Mouse (Mus musculus) kidney, embryonic 15.5 days (tissue): ENCODE data around the gene Gosr2. TPM values are rescaled to one million over a fixed set of nuclear protein-coding genes. Genes with fewer than 3 reads are reported as not detected.

Source experiments
- ATAC-seq: fragments of 200-750 bp; cut with Nextera tagmentation; replicated peaks from 2 replicates; pipeline ENCODE4 v1.8.0; 2017; ENCODE audit warnings: moderate TSS enrichment; ENCODE audit not compliant: low FRiP score
- H3K27ac ChIP-seq: fragments of 300-500 bp; sonication (generic); 2 replicates; pipeline ENCODE4 v1.5.1; 2015; ENCODE audit warnings: mild to moderate bottlenecking, inconsistent platforms
- H3K27me3 ChIP-seq: fragments of 300-500 bp; sonication (generic); 2 replicates; pipeline ENCODE4 v1.6.1; 2015; ENCODE audit warnings: inconsistent platforms
- H3K36me3 ChIP-seq: fragments of 300-500 bp; sonication (generic); 2 replicates; pipeline ENCODE4 v1.6.1; 2015; ENCODE audit warnings: inconsistent platforms
- H3K4me1 ChIP-seq: fragments of 300-500 bp; sonication (generic); 2 replicates; pipeline ENCODE4 v1.6.1; 2015; ENCODE audit warnings: inconsistent platforms
- H3K4me2 ChIP-seq: fragments of 300-500 bp; sonication (generic); 2 replicates; pipeline ENCODE4 v1.6.1; 2015; ENCODE audit warnings: moderate library complexity, mild to moderate bottlenecking, inconsistent platforms
- H3K4me3 ChIP-seq: fragments of 300-500 bp; sonication (generic); replicated peaks from 2 replicates; pipeline ENCODE4 v1.5.1; 2015; ENCODE audit warnings: mild to moderate bottlenecking, inconsistent platforms
- H3K9ac ChIP-seq: fragments of 300-500 bp; sonication (generic); 2 replicates; pipeline ENCODE4 v1.6.1; 2015; ENCODE audit warnings: mild to moderate bottlenecking, inconsistent platforms
- H3K9me3 ChIP-seq: fragments of 300-500 bp; sonication (generic); replicated peaks from 2 replicates; pipeline ENCODE4 v1.6.1; 2016; ENCODE audit warnings: inconsistent platforms
- WGBS: fragments of 180-500 bp; shearing (Covaris S2); methylation state at CpG from one replicate; pipeline ENCODE4 v1.1.7; 2015; ENCODE audit warnings: mixed read lengths; 5-methylcytosine and 5-hydroxymethylcytosine counted together
- polyA plus RNA-seq: library from polyadenylated mRNA; unstranded; fragments of >200 nt; fragmentation: Nextera tagmentation; extraction: Ambion mirVana; gene quantifications from 2 replicates; pipeline ENCODE4 v1.2.1, GENCODE M21; 2015

Gene Gosr2
- polyA plus RNA-seq, 1 experiment from 2014 or later: 83.9 TPM

DNA sequence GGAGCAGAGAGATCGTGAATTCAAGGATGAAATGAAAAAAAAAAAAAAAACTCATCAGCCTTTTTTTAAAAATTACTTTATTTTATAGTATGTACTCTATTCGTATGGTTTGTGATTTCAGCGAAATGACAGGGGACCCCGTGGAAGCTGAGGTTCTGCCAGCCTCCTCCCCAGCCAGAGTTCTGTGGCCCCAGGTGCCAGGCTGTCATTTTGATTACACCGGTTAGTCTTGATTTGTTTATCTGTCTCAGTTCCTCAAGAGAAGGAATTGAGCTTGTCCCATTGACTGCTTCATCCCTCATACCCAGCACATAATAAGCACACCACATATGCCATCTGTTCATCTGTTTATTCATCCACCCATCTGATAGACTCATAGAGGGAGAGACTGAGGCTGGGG is 21.7 kb upstream of the Gosr2 start:
- H3K4me1 ChIP-seq: peaks cover 12% of the 10 kb centered on the region
- no peaks in the 10 kb centered on the region for H3K36me3 ChIP-seq
- H3K9me3 ChIP-seq: no peaks in the 10 kb centered on the region
- H3K4me2 ChIP-seq: no peak overlapping the region
- 88% methylated on average over 5 of the region's 5 CpGs for WGBS
- peaks cover 20% of the 10 kb centered on the region; the same call in 1 of the 2 replicates for H3K27me3 ChIP-seq
- H3K4me3 ChIP-seq: no peak overlapping the region
- H3K9ac ChIP-seq: no peak overlapping the region
- no peak for ATAC-seq
- H3K27ac ChIP-seq: no peak overlapping the region

DNA sequence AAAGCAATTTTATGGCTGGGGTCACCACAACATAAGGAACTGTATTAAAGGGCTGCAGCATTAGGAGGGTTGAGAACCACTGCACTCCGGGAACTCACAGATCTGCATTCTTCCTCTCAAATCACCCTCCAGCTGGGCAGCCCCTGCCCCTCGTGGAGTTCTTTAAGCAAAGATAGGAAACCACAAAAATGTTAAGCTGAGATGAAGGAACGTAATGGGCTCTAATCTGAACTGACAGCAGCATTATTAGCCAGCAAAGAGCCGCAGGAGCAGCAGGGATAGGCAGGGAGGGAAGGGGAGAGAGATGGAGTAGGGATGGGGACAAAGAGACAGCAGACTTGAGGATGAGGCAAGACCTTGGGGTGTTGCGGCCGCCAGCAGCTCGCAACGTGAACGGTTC is 19.3 kb upstream of the Gosr2 start:
- Histone ChIP-seq H3K27me3 (peaks cover 16% of the 10 kb centered on the region; the same call in 1 of the 2 replicates), H3K9me3 (no peaks in the 10 kb centered on the region), H3K36me3 (no peaks in the 10 kb centered on the region), H3K4me3 (no peak overlapping the region), H3K4me2 (no peak overlapping the region), H3K9ac (no peak overlapping the region), H3K4me1 (peaks cover 11% of the 10 kb centered on the region), H3K27ac (no peak overlapping the region)
- no peak for ATAC-seq
- 62% methylated on average over 9 of the region's 9 CpGs for WGBS

DNA sequence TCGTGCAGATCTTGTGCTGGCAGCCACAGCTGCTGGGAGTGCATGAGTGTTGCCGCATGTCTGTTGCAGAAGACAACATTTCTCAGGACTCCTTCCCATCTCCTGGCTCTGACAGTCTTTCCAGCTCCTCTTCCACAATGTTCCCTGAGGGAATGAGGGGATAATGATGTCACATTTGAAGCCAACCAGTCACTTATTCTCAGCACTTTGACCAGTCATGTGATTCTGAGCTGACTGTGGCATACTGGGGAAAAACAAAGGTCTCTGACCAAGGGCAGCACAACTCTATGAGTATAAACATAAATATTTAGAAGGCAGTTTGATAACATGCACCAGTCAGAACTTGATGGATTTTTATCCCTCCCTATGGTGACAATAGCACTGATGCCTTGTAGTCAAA is 16.4 kb upstream of the Gosr2 start:
- Histone ChIP-seq H3K4me3 (no peak overlapping the region), H3K27me3 (peaks cover 16% of the 10 kb centered on the region; the same call in 1 of the 2 replicates), H3K9ac (no peak overlapping the region), H3K27ac (no peak overlapping the region), H3K36me3 (no peaks in the 10 kb centered on the region), H3K4me1 (peaks cover 11% of the 10 kb centered on the region), H3K4me2 (no peak overlapping the region), H3K9me3 (no peaks in the 10 kb centered on the region)
- 90% methylated on average over 2 of the region's 2 CpGs for WGBS
- ATAC-seq: no peak

DNA sequence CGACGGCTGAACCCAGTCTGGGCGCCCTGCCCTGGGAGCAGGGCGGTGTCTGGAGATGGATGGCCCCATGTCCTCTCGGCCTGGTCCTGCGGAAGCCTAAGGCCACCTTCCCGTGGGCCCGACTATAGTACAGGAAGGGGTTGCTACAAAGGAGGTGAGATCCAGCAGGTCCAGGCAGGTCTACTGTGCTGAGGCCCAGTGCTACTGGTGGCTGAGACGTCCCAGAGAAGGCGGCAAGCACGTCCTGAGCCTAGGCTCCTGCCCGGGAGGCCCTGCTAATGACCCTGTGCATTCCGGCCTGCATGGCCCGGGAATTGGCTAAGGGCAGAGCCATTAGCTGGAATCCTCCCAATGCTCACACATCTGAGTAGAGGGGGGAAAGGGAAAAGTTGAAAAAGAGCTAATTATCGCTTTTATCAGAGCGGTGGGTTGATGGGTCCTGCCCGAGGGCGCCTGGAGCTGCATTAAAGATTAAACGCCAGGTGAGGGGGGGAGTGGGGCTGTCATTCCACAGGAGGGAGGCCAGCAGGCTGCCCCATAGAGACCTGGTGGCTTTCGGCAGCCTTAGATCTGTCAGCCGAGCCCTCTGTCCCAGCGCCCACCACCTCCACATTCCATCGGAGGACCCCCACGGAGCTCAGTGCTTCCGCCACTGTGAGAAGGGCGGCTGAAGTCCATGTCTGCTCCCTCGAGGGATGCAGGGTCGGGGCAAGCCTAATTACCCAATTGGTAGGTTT is 14.3 kb upstream of the Gosr2 start:
- H3K4me3 ChIP-seq: no peak overlapping the region
- no peaks in the 10 kb centered on the region for H3K36me3 ChIP-seq
- 32% methylated on average over 28 of the region's 28 CpGs for WGBS
- 0 out of 2 replicates have a peak overlapping the region, but pooled peaks have one; percentile 9 for H3K4me2 ChIP-seq
- H3K27ac ChIP-seq: peak overlapping the region; percentile 83
- H3K4me1 ChIP-seq: peaks cover 11% of the 10 kb centered on the region
- H3K9me3 ChIP-seq: no peaks in the 10 kb centered on the region
- H3K27me3 ChIP-seq: peaks cover 11% of the 10 kb centered on the region; the same call in 1 of the 2 replicates
- no peak overlapping the region for H3K9ac ChIP-seq
- peak; percentile 87 for ATAC-seq

DNA sequence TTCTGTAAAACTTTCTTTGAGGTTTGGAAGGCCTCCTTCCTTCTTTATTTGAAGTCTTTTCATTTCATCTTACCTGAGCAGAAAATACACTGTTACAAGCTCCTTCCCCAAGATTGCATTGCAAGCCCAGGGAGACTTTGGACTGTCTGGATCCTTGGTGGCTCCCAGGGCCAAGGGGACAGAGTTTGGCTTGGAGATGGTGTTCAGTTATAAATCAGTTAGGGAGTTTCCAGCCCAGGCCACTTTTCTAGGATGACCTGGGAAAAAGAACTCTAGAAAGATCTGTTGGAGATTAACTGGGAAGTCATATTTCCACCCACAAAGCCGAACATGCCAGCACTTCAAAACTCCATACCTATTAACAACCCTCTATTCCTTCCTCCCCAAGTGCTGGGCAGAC is 12.3 kb upstream of the Gosr2 start:
- Histone ChIP-seq H3K27ac (no peak overlapping the region), H3K9ac (no peak overlapping the region), H3K4me3 (no peak overlapping the region), H3K36me3 (no peaks in the 10 kb centered on the region), H3K27me3 (peaks cover 6% of the 10 kb centered on the region; the same call in 1 of the 2 replicates), H3K4me1 (peaks cover 11% of the 10 kb centered on the region), H3K4me2 (no peak overlapping the region), H3K9me3 (no peaks in the 10 kb centered on the region)
- 79% methylated on average over 1 of the region's 1 CpGs for WGBS
- no peak for ATAC-seq

DNA sequence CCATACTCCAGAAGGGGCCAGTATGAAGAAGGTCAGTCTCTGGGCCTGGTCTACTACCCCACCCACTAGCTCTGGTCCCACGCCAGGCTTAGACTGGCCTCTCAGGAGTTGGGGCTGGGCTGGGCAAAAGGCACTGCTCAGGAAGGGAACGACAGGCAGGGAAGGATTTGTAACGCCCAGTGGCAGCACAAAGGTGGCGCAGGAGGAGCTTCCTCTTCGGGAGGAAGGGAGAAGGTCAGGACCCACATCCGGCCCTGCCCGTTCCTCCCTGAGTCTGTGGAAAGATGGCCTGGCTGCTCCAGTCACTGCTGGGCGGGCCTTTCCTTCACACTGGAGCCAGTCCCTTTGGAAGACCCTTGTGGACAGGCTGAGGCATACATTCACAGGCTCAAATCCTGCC is 9.3 kb upstream of the Gosr2 start:
- Histone ChIP-seq H3K9ac (no peak overlapping the region), H3K4me2 (no peak overlapping the region), H3K27ac (no peak overlapping the region), H3K36me3 (no peaks in the 10 kb centered on the region), H3K9me3 (no peaks in the 10 kb centered on the region), H3K4me3 (no peak overlapping the region), H3K4me1 (peaks cover 7% of the 10 kb centered on the region), H3K27me3 (no peaks in the 10 kb centered on the region)
- 39% methylated on average over 8 of the region's 8 CpGs for WGBS
- no peak for ATAC-seq

DNA sequence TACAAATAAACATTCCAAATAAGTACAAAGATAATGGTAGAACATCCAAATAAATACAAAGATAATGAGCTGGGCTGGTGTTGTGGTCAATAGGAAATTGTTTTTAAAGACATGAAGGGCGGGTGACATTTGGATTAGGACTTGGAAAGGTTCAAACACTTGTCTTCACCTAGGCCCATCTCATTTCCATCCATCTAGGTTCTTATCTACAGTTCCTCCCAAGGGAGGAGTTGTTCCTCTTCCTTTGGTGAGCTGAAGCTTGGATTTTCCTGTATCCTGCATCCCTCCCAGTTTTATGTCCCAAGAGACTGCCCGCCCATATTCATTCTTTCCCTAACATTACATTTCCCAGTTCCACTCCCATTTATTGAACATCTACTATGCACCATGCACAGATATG is 528 bp upstream of the Gosr2 start:
- H3K4me2 ChIP-seq: peak overlapping the region; percentile 61
- H3K4me1 ChIP-seq: peaks cover 11% of the 10 kb centered on the region
- peak overlapping the region; percentile 62 for H3K9ac ChIP-seq
- no peaks in the 10 kb centered on the region for H3K36me3 ChIP-seq
- H3K27me3 ChIP-seq: no peaks in the 10 kb centered on the region
- no peak for ATAC-seq
- 61% methylated on average over 2 of the region's 2 CpGs for WGBS
- peak overlapping the region; percentile 99 for H3K27ac ChIP-seq
- H3K4me3 ChIP-seq: peak overlapping the region; percentile 62
- no peaks in the 10 kb centered on the region for H3K9me3 ChIP-seq

DNA sequence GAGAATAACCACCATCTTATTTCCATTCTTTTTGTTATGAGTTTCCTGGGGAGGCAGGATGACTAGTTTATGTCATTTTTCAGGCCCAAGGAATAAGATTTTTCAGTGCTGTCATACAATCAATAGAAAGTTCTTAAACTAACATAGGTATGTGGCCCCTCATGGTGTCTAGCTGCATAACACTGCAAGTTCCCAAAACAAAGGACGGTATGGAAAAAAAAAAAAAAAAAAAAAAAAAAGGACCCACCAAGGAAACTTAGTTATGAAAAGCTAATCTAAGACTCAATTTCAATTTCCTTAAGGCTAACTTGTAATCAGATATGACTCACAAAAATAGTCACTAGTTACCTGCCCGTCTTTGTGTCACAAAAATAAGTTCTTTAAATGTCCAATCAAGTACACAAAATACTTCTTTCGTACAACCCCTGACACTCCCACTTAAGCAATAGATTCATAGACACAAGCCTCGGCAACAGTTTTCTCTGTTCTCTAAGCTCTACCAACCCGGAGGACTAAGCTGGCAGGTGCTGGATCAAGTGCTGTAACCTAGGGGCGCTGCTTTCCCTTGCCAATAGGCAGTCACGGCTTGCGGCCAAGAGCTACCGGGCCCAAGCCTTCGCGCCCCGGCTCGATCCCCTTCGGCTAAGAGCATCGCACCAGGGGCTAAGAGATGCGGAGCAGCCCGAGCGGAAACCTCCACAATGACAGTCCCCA is 690 bp downstream of the Gosr2 start:
- Histone ChIP-seq H3K27me3 (no peaks in the 10 kb centered on the region), H3K9ac (peak overlapping the region; percentile 62), H3K36me3 (no peaks in the 10 kb centered on the region), H3K9me3 (no peaks in the 10 kb centered on the region), H3K27ac (peak overlapping the region; percentile 99), H3K4me1 (peaks cover 11% of the 10 kb centered on the region), H3K4me2 (peak overlapping the region; percentile 61), H3K4me3 (peak overlapping the region; percentile 62)
- peak; percentile 72 for ATAC-seq
- 1% methylated on average over 18 of the region's 18 CpGs for WGBS

DNA sequence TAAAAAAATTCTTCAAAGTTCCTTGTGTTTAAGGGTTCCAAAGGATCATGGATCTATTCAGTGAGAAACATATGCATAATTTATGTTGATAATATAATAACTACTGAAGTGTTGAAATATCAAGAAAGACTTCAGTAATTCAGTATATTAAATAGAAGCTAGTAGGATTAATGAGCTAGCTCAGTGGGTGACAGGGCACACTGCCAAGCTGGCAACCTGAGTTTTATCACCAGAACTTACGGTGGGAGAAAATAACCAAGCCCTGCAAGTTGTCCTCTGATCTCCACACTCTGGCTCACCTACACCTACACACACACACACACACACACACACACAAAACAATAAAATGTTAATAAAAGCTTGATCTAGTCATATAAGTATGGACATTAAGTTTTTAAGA is 4.5 kb downstream of the Gosr2 start:
- Histone ChIP-seq H3K4me3 (no peak overlapping the region), H3K9ac (no peak overlapping the region), H3K27me3 (no peaks in the 10 kb centered on the region), H3K36me3 (peaks cover 9% of the 10 kb centered on the region), H3K27ac (no peak overlapping the region), H3K4me2 (no peak overlapping the region), H3K4me1 (peaks cover 25% of the 10 kb centered on the region), H3K9me3 (no peaks in the 10 kb centered on the region)
- 68% methylated on average over 1 of the region's 1 CpGs for WGBS
- no peak for ATAC-seq

DNA sequence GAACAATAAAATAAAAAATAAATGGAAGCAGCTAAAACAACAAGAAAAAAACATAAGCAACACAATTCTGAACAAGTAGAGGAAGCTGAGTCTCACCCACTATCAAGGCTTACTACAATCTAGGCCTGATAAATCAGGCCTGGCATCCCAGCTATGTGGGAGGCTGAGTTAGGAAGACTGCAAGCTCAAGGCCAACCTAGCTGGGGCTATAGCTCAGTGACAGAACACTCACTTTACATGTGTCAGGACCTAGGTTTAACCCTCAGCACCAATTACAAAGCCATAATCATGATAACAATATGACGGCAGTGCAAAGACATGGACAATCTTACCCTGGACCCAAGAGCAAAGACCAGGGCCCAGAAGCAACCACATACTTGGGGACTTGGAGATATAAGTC is 6.7 kb downstream of the Gosr2 start:
- no peak overlapping the region for H3K27ac ChIP-seq
- H3K27me3 ChIP-seq: no peaks in the 10 kb centered on the region
- peaks cover 30% of the 10 kb centered on the region for H3K36me3 ChIP-seq
- no peak overlapping the region for H3K9ac ChIP-seq
- H3K9me3 ChIP-seq: no peaks in the 10 kb centered on the region
- no peak overlapping the region for H3K4me3 ChIP-seq
- no peak for ATAC-seq
- peaks cover 19% of the 10 kb centered on the region for H3K4me1 ChIP-seq
- 85% methylated on average over 1 of the region's 1 CpGs for WGBS
- H3K4me2 ChIP-seq: no peak overlapping the region

DNA sequence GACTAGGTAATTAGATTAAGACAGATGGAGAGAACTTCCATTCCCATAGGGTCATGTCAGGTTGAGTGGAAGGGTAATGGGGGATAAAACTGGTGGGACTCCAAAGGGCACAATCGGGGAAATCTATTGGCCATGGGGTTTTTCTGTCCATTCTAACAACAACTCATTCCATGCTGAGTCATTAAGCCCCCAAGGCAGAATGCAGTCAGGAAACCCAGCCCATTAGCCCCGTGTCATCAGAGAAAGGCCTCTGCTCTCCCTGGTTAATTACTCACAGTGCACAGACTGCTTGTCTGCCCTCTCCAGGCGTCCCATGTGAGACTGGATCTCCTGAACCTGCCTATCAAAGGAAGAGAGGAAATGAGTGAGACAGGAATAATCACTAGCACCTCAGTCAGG is 8.7 kb downstream of the Gosr2 start:
- no peak overlapping the region for H3K27ac ChIP-seq
- no peak overlapping the region for H3K9ac ChIP-seq
- H3K4me1 ChIP-seq: peaks cover 19% of the 10 kb centered on the region
- H3K27me3 ChIP-seq: no peaks in the 10 kb centered on the region
- 15% methylated on average over 3 of the region's 3 CpGs for WGBS
- no peak overlapping the region for H3K4me3 ChIP-seq
- no peak for ATAC-seq
- H3K36me3 ChIP-seq: peaks cover 50% of the 10 kb centered on the region
- no peak overlapping the region for H3K4me2 ChIP-seq
- no peaks in the 10 kb centered on the region for H3K9me3 ChIP-seq

DNA sequence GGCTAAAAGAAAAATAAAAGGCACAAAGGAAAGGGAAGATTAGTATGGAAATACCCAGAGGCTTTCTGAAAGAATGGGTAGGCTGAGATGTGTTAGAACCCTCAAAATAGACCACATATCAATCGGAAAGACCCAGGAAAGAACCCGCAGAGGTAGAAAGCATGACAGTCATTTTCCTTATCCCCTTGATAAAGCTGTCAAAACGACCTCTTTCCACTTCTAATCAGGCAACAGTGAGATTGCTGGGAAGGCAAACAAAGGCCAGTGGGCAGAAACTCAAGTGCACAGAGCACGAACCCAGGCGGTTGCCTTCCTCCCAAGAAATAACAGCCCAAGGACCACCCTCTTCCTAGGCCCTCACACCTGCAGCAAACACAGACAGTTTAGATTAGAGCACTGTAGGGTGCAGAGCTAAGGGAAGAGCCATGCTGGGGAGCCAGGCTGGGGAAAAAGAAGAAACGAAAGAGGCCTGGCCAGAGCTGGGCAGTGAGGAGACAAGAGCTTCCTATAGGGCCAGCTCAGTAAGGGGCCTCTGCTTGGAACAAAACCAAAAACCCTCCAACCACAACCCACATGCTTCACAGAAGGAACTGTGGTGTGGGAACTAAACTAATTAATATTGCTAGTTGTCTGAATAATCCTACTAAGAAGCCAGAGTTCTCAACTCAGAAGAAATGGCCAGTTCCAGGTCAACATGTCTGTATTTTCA is 9.3 kb downstream of the Gosr2 start:
- peaks cover 56% of the 10 kb centered on the region for H3K36me3 ChIP-seq
- no peaks in the 10 kb centered on the region for H3K27me3 ChIP-seq
- no peak for ATAC-seq

More for the DNA sequence above, 9.3 kb downstream of the Gosr2 start:
- peaks cover 19% of the 10 kb centered on the region for H3K4me1 ChIP-seq
- H3K9me3 ChIP-seq: no peaks in the 10 kb centered on the region
- no peak overlapping the region for H3K4me3 ChIP-seq
- WGBS: 82% methylated on average over 6 of the region's 6 CpGs
- H3K4me2 ChIP-seq: no peak overlapping the region
- peak overlapping the region; percentile 63; the same call in 1 of the 2 replicates for H3K27ac ChIP-seq
- no peak overlapping the region for H3K9ac ChIP-seq
